Mouse (Mus musculus) CH12.LX (cell line): ENCODE results near the gene Sema7a. TPM values are rescaled to one million over a fixed set of nuclear protein-coding genes. Genes with fewer than 3 reads are reported as not detected.
A peak's percentile ranks its signal among the peaks of the same experiment; 100 is the strongest.

Experiments used
- DNase-seq: peaks from one replicate; pipeline ENCODE4 v3.0.0-alpha.2; 2013; ENCODE audit errors: extremely low read depth
- H3K27ac ChIP-seq: 2 replicates; pipeline ENCODE4 v1.5.1; 2012; ENCODE audit warnings: low read depth, mild to moderate bottlenecking, control low read depth, moderate library complexity; ENCODE audit not compliant: insufficient read depth
- H3K27me3 ChIP-seq: replicated peaks from 2 replicates; pipeline ENCODE3; 2012; ENCODE audit warnings: inconsistent platforms
- H3K36me3 ChIP-seq, 2 experiments: replicated peaks in 1 of 2; 2 replicates each; pipeline versions ENCODE3 to v1.6.1; 2012; ENCODE audit warnings: inconsistent platforms in 1 of 2, low read length in 1 of 2, mild to moderate bottlenecking in 1 of 2, mixed read lengths in 1 of 2, moderate library complexity in 1 of 2; ENCODE audit not compliant: control insufficient read depth in 1 of 2, insufficient read depth in 1 of 2
- H3K4me1 ChIP-seq, 2 experiments: 2 replicates each; pipeline ENCODE4 v1.6.1; 2012; ENCODE audit warnings: inconsistent platforms in 1 of 2, moderate library complexity in 1 of 2; ENCODE audit not compliant: insufficient read depth in 2 of 2, control insufficient read depth in 1 of 2
- H3K4me2 ChIP-seq: 2 replicates; pipeline ENCODE4 v1.6.1; 2012; ENCODE audit warnings: low read depth, mild to moderate bottlenecking, control low read depth; ENCODE audit not compliant: poor library complexity, insufficient read depth, severe bottlenecking
- H3K4me3 ChIP-seq, 3 experiments: fragments of 150-350 bp in 1 of 3; sonication (generic) in 1 of 3; replicated peaks in 1 of 3; 2 replicates each; pipeline versions ENCODE3 to v1.5.1; 2011 to 2012; ENCODE audit warnings: low read depth in 2 of 3, low read length in 2 of 3, mild to moderate bottlenecking in 2 of 3, moderate library complexity in 2 of 3, control low read depth in 1 of 3, improper control_type of control experiment in 1 of 3, inconsistent platforms in 1 of 3, mixed read lengths in 1 of 3; ENCODE audit not compliant: poor library complexity in 1 of 3
- H3K79me2 ChIP-seq: replicated peaks from 2 replicates; pipeline ENCODE4 v1.6.1; 2012; ENCODE audit warnings: mild to moderate bottlenecking, moderate library complexity; ENCODE audit not compliant: control insufficient read depth, poor library complexity, insufficient read depth, severe bottlenecking; ENCODE audit errors: extremely low read depth
- H3K9ac ChIP-seq: 2 replicates; pipeline ENCODE4 v1.6.1; 2012; ENCODE audit warnings: low read depth, mild to moderate bottlenecking, control low read depth, moderate library complexity; ENCODE audit not compliant: insufficient read depth
- H3K9me3 ChIP-seq: replicated peaks from 2 replicates; pipeline ENCODE3; 2012; ENCODE audit warnings: low read length, inconsistent platforms, mixed read lengths
- CTCF ChIP-seq, 2 experiments: IDR thresholded peaks in 1 of 2; conservative IDR thresholded peaks in 1 of 2; 2 replicates each; pipeline ENCODE4 v1.5.1; 2011 to 2012; ENCODE audit warnings: low read depth in 2 of 2, low read length in 2 of 2, improper control_type of control experiment in 1 of 2, inconsistent platforms in 1 of 2, mild to moderate bottlenecking in 1 of 2, moderate library complexity in 1 of 2
- EP300 ChIP-seq: IDR thresholded peaks from 2 replicates; pipeline ENCODE4 v1.6.1; 2011; ENCODE audit warnings: low read length, improper control_type of control experiment
- ETS1 ChIP-seq: conservative IDR thresholded peaks from 2 replicates; pipeline ENCODE4 v1.6.1; 2012; ENCODE audit warnings: low read depth, mild to moderate bottlenecking, inconsistent platforms, low read length, improper control_type of control experiment, moderate library complexity
- JUN ChIP-seq: IDR thresholded peaks from 2 replicates; pipeline ENCODE4 v1.6.1; 2011; ENCODE audit warnings: low read depth, mild to moderate bottlenecking, low read length, improper control_type of control experiment, moderate library complexity; ENCODE audit not compliant: insufficient read depth
- POLR2A ChIP-seq: IDR thresholded peaks from 2 replicates; pipeline ENCODE4 v1.6.1; 2011; ENCODE audit warnings: low read depth, mild to moderate bottlenecking, improper control_type of control experiment, low read length
- POLR2AphosphoS2 ChIP-seq: IDR thresholded peaks from 2 replicates; pipeline ENCODE4 v1.6.1; 2011; ENCODE audit warnings: low read depth, low read length, improper control_type of control experiment
- RAD21 ChIP-seq: IDR thresholded peaks from 2 replicates; pipeline ENCODE4 v1.6.1; 2011; ENCODE audit warnings: low read depth, mild to moderate bottlenecking, low read length, improper control_type of control experiment, moderate library complexity
- SMC3 ChIP-seq: IDR thresholded peaks from 2 replicates; pipeline ENCODE4 v1.6.1; 2011; ENCODE audit warnings: low read depth, low read length, improper control_type of control experiment
- USF1 ChIP-seq: IDR thresholded peaks from 2 replicates; pipeline ENCODE4 v1.6.1; 2014; ENCODE audit warnings: low read depth, mild to moderate bottlenecking, inconsistent platforms, low read length, improper control_type of control experiment
- ZC3H11A ChIP-seq: IDR thresholded peaks from 2 replicates; pipeline ENCODE4 v1.6.1; 2012; ENCODE audit warnings: low read depth, mild to moderate bottlenecking, inconsistent platforms, low read length, improper control_type of control experiment
- ZMIZ1 ChIP-seq: IDR thresholded peaks from 2 replicates; pipeline ENCODE4 v1.6.1; 2012; ENCODE audit warnings: low read depth, mild to moderate bottlenecking, inconsistent platforms, low read length, improper control_type of control experiment
- dilution Hi-C: fragments of 300-500 bp; cut with MboI; formaldehyde crosslinking; loops from 2 replicates; pipeline ENCODE4 v1.14.3; 2020; ENCODE audit warnings: low sequenced_read_pairs; ENCODE audit not compliant: extremely low pct_unique_long_range_greater_than_20kb, extremely low pct_ligation_motif_present
- in situ Hi-C: fragments of 300-500 bp; cut with MboI; formaldehyde crosslinking; loops from 3 replicates; pipeline ENCODE4 v1.14.3; 2019; ENCODE audit warnings: low sequenced_read_pairs, low pct_ligation_motif_present, low pct_unique_long_range_greater_than_20kb, mixed read lengths
- polyA plus RNA-seq: library from polyadenylated mRNA; unstranded; fragments of >175 nt; gene quantifications from 2 replicates; pipeline ENCODE4 v1.2.1, GENCODE M21; 2012; ENCODE audit warnings: low read depth; ENCODE audit not compliant: insufficient read length
- total RNA-seq, 2 experiments: library from RNA; depleted of rRNA; stranded (reverse); fragments of 300-350 nt in 1 of 2; fragments of >200 nt in 1 of 2; gene quantifications; 2 replicates each; pipeline ENCODE4 v1.2.3; 2012 to 2014

Sema7a gene
- total and polyA plus RNA-seq, 3 experiments: 88.6 to 181 (median 89.4) TPM

DNA sequence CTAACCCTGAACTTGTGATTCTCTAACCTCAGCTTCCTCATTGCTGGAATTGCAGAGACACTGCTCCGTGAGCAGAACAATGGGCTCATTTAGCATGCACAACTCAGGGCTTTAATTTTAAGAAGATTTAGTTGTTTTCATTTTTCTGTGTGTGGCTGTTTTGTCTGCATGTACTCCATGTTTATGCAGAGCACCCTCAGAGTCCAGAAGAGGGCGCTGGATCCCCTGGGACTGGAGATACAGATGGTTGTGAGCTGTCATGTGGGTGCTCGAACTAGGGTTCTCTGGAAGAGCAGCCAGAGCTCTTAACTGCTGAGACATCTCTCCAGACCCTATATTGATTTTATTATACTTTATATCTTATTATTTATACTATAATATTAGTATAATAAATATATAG lies 69.7 kb downstream of the Sema7a start:
- TF ChIP-seq CTCF (conservative IDR thresholded peaks at IDR 0.05 in 1 of 2, IDR thresholded peaks at IDR 0.05 in 1 of 2; ENCODE audit: low read depth in 2 of 2, low read length in 2 of 2) (peak; percentile 20 to 48; a peak in 2 of 4 replicates), SMC3 (peak; percentile 11; the same call in 1 of the 2 replicates), RAD21 (peak; percentile 25), JUN (no peak)
- Histone ChIP-seq H3K4me3 (no peak overlapping the region), H3K27me3 (no peaks in the 10 kb centered on the region), H3K9ac (no peak overlapping the region), H3K27ac (no peak overlapping the region), H3K79me2 (no peaks in the 10 kb centered on the region), H3K9me3 (peaks cover 6% of the 10 kb centered on the region), H3K4me1 (peaks cover 25 to 59% of the 10 kb centered on the region in 2 experiments), H3K36me3 (peaks cover 7 to 9% of the 10 kb centered on the region in 2 experiments), H3K4me2 (no peak overlapping the region)
- dilution Hi-C loops: no loop called here
- in situ Hi-C loops: no loop called here
- DNase-seq: peak; percentile 37

DNA sequence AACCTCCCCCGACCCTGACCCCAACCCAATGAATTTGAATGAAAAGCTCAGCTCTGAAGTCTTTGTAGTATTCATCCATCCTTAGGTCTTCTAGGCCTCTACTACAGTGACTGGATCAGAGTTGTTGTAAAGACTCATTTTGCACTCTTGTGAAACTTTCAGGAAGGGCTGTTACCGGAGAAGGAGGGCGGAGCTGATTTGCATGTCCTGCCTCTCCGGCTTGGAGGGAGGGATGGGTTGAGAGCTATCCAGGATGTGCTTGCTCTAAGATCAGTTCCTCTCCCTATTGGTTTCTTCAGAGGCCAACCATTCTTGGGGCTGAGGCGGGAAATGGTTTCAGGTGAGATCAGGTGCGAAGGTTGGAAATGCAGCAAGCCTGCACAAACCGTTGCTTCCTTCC lies 71.1 kb downstream of the Sema7a start:
- Histone ChIP-seq H3K4me1 (peaks cover 29 to 64% of the 10 kb centered on the region in 2 experiments), H3K9me3 (no peaks in the 10 kb centered on the region), H3K36me3 (peaks cover 5 to 9% of the 10 kb centered on the region in 2 experiments), H3K4me3 (no peak overlapping the region), H3K79me2 (no peaks in the 10 kb centered on the region), H3K9ac (no peak overlapping the region)
- dilution Hi-C loops (no loop called here), in situ Hi-C loops (no loop called here)
- TF ChIP-seq EP300 (no peak), ZC3H11A (no peak), POLR2AphosphoS2 (no peak), ETS1 (no peak), ZMIZ1 (no peak)
- TF ChIP-seq, all 38 proteins: peak for 0
- H3K27me3 ChIP-seq: no peaks in the 10 kb centered on the region
- DNase-seq: no peak
- H3K4me2 ChIP-seq: no peak overlapping the region
- no peak overlapping the region for H3K27ac ChIP-seq

DNA sequence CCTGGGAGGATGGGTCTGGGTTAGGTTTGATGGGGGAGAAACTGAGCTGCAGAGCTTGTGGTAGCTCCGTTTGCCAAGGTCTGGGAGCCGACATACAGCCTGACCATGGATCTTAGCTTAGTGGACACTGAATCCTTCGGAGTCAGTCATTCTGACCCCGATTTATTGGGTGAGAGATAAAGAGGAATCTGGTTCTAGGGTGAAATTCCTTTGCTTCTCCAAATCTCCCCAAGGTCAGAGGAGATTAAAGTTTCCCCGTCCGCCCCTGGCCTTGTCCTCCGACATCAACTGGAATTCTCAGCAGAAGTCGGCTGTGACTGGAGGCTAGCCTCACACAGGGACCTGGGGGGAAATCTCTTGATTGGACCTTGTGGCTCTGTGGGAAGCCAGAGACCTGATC lies 71.6 kb downstream of the Sema7a start:
- Histone ChIP-seq H3K36me3 (peaks cover 3 to 4% of the 10 kb centered on the region in 2 experiments), H3K27ac (no peak overlapping the region), H3K9ac (no peak overlapping the region), H3K27me3 (no peaks in the 10 kb centered on the region), H3K9me3 (no peaks in the 10 kb centered on the region), H3K4me1 (peaks cover 29 to 61% of the 10 kb centered on the region in 2 experiments), H3K79me2 (no peaks in the 10 kb centered on the region), H3K4me3 (no peak overlapping the region), H3K4me2 (no peak overlapping the region)
- in situ Hi-C loops (no loop called here), dilution Hi-C loops (no loop called here)
- DNase-seq: no peak
- TF ChIP-seq USF1: no peak
- no peak for TF ChIP-seq POLR2A

Other genes with a start within 250 kb of the Sema7a start
- gene Edc3, start 231.6 kb upstream of the Sema7a start, total RNA-seq (2012; rRNA removed): 9.6 and 10.6 TPM in 2 replicates
- gene Edc3, start 231.6 kb upstream of the Sema7a start, total RNA-seq (2014; rRNA removed): 10.9 and 13.6 TPM in 2 replicates
- gene Edc3, start 231.6 kb upstream of the Sema7a start, polyA plus RNA-seq: 24.1 and 27.9 TPM in 2 replicates
- 39.9 and 46.7 TPM in 2 replicates for gene Clk3, start 174.3 kb upstream of the Sema7a start, total RNA-seq (2012; rRNA removed)
- 69.0 and 87.7 TPM in 2 replicates for gene Clk3, start 174.3 kb upstream of the Sema7a start, total RNA-seq (2014; rRNA removed)
- gene Clk3, start 174.3 kb upstream of the Sema7a start, polyA plus RNA-seq: 62.4 and 67.9 TPM in 2 replicates
- gene Arid3b, start 103.3 kb upstream of the Sema7a start, total RNA-seq (2012; rRNA removed): 33.4 and 33.8 TPM in 2 replicates
- 14.2 and 16.7 TPM in 2 replicates for gene Arid3b, start 103.3 kb upstream of the Sema7a start, total RNA-seq (2014; rRNA removed)
- 75.9 and 105 TPM in 2 replicates for gene Arid3b, start 103.3 kb upstream of the Sema7a start, polyA plus RNA-seq
- gene Ubl7, start 29.1 kb upstream of the Sema7a start, total RNA-seq (2012; rRNA removed): 31.2 and 37.3 TPM in 2 replicates
- 19.9 and 24.7 TPM in 2 replicates for gene Ubl7, start 29.1 kb upstream of the Sema7a start, total RNA-seq (2014; rRNA removed)
- gene Ubl7, start 29.1 kb upstream of the Sema7a start, polyA plus RNA-seq: 73.3 and 81.1 TPM in 2 replicates
- 2.6 and 4.6 TPM in 2 replicates for gene Cyp11a1, start 66.3 kb downstream of the Sema7a start, total RNA-seq (2012; rRNA removed)
- 8.3 and 9.0 TPM in 2 replicates for gene Cyp11a1, start 66.3 kb downstream of the Sema7a start, total RNA-seq (2014; rRNA removed)
- 12.1 and 12.8 TPM in 2 replicates for gene Cyp11a1, start 66.3 kb downstream of the Sema7a start, polyA plus RNA-seq
- 0.08 TPM in 1 of 2 replicates, not detected in the other for gene Stra6, start 123.7 kb downstream of the Sema7a start, total RNA-seq (2012; rRNA removed)
- 0.08 TPM in 1 of 2 replicates, not detected in the other for gene Stra6, start 123.7 kb downstream of the Sema7a start, total RNA-seq (2014; rRNA removed)
- 0.08 and 0.09 TPM in 2 replicates for gene Stra6, start 123.7 kb downstream of the Sema7a start, polyA plus RNA-seq
- gene Ccdc33, start 178.7 kb downstream of the Sema7a start, total RNA-seq (2012; rRNA removed): not detected in 2 replicates
- gene Ccdc33, start 178.7 kb downstream of the Sema7a start, total RNA-seq (2014; rRNA removed): 0.21 TPM in 1 of 2 replicates, not detected in the other
- 0.27 and 1.0 TPM in 2 replicates for gene Ccdc33, start 178.7 kb downstream of the Sema7a start, polyA plus RNA-seq